Mouse (Mus musculus): ENCODE measurements around the gene Ncor2.

- TF ChIP-seq CTCF (IDR thresholded peaks at IDR 0.05; ENCODE audit: low read depth, low read length), result no peak
- TF ChIP-seq POLR2A (IDR thresholded peaks at IDR 0.05; ENCODE audit: extremely low read depth, insufficient read depth, low read length), result no peak
Measured at GRCm38 (mm10) chr5:125080787-125081317, 98.2 kb downstream of the Ncor2 start.
